Mouse (Mus musculus): ENCODE measurements around the gene Syne3. TPM values are rescaled to one million over a fixed set of nuclear protein-coding genes. Genes with fewer than 3 reads are reported as not detected.

Gene Syne3
- polyA plus RNA-seq, 1 experiment from 2014 or later = 0.09 TPM

DNA sequence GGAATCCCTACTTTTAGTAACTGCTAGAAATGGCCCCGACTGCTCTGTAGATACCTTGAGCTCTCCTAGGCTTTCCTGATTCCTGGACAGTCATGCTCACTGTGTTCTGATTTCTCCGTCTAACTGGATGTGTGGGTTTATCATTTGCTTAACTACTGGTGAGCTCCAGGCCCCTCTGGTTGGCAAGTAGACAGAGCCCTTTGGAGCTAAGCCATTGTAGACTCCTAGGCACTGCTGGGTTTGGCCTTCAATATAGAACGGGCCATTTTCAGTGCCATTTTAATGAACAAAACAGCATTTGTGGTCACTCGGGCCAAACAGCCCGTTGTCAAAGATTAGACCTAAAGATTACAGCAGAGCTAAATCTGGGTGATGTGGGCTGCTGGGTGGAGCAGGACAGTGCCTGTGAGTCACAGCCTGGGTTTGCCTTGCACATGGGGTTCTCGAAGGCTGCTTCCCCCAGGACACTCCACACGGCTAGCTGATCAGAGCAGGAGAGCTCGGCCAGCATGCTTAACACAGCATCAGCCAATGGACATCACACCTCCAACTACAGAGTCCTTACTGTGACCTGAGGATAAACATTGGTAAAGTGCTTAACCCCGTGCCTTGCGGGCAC, 17.4 kb downstream of the Syne3 start:
- peaks cover 19% of the 10 kb centered on the region for H3K4me1 ChIP-seq (replicated peaks)
- DNase-seq (ENCODE audit: low spot score) = no peak
- H3K9me3 ChIP-seq = no peaks in the 10 kb centered on the region
- 89% methylated on average over 10 of the region's 10 CpGs for WGBS
- no peak overlapping the region for H3K4me3 ChIP-seq
- H3K27me3 ChIP-seq (ENCODE audit: insufficient read depth, poor library complexity, severe bottlenecking) = no peaks in the 10 kb centered on the region
- H3K27ac ChIP-seq = no peak overlapping the region
- no peaks in the 10 kb centered on the region for H3K36me3 ChIP-seq

DNA sequence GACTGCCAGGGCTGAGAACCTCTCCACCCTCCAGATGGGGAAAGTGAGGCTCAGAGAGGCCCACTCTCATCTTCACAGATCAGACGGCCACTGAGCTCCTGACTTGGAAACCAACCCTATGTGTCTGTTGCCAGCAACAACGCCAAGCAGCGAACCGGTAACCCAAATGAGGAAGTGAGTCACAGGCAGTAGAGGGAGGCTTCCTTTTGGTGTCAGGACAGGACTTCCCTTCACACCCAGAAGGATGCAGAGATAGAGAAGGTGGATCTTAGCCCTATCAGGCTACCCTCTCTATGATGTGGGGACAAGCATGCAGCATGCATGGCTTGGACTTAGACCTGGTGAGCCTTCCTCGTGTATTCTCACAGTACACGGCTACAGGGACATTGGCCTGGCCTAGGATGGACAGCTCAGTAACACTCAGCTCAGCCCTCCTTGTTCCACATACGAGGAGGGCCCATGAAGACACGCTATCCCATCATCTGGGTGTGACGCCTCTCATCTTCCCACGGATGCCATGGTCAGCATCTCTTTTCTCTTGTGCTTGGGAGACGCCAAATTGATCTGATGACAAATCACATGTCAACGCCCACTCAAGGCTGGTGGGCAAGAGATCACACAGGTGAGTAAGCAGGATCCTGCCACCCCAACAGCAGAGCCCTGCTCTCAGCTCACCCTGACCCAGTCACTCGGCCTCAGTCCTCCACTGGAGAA, 18.7 kb downstream of the Syne3 start:
- Histone ChIP-seq H3K4me3 (no peak overlapping the region), H3K36me3 (no peaks in the 10 kb centered on the region), H3K9me3 (no peaks in the 10 kb centered on the region), H3K27ac (no peak overlapping the region), H3K4me1 (replicated peaks) (peaks cover 19% of the 10 kb centered on the region), H3K27me3 (ENCODE audit: insufficient read depth, poor library complexity, severe bottlenecking) (no peaks in the 10 kb centered on the region)
- 91% methylated on average over 13 of the region's 13 CpGs for WGBS
- no peak for DNase-seq (ENCODE audit: low spot score)

DNA sequence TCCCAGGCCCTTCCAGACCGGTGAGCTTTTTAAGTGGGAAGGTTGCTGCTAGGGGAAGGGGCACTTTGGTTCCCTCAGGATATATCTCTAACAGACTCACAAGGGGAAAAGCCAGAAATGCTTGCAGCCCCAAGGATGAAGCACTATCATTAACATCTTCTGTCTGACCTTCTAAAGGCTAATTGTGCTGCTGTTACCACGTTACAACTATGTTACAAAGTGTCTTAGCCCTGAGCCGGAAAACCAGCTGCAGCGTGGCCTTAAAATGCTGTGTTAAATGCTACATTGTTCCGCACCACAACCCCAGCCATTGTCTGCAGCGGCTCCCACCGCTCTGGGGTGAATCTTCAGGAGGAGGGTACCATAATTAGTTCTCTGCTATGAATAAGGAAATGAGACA, 21.7 kb downstream of the Syne3 start:
- 50% methylated on average over 7 of the region's 7 CpGs for WGBS
- Histone ChIP-seq H3K36me3 (no peaks in the 10 kb centered on the region), H3K4me3 (no peak overlapping the region), H3K9me3 (no peaks in the 10 kb centered on the region), H3K27ac (no peak overlapping the region), H3K4me1 (replicated peaks) (peaks cover 21% of the 10 kb centered on the region), H3K27me3 (ENCODE audit: insufficient read depth, poor library complexity, severe bottlenecking) (no peaks in the 10 kb centered on the region)
- no peak for DNase-seq (ENCODE audit: low spot score)

DNA sequence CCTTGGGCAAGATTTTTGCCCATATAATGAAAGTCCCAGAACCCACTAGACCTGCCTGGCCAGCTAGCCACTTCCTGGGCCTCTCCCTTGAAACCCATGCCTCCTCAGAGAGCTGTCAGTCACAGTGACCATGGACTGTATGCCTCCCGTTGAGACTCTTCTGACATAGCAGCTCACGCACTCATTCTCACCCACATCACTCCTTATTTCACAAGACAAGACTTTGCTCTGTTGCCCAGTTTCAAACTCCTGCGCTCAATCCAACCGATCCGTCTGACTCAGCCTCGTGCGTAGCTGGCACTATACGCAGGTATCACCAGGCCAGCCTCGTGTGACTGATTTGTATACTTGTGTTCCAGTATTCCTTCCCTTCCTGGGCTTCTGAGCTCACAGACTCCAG, 22.8 kb downstream of the Syne3 start:
- H3K9me3 ChIP-seq = no peaks in the 10 kb centered on the region
- no peak overlapping the region for H3K4me3 ChIP-seq
- H3K27me3 ChIP-seq (ENCODE audit: insufficient read depth, poor library complexity, severe bottlenecking) = no peaks in the 10 kb centered on the region
- no peak for DNase-seq (ENCODE audit: low spot score)
- H3K4me1 ChIP-seq (replicated peaks) = peaks cover 21% of the 10 kb centered on the region
- no peak overlapping the region for H3K27ac ChIP-seq
- WGBS = 92% methylated on average over 9 of the region's 9 CpGs
- no peaks in the 10 kb centered on the region for H3K36me3 ChIP-seq

DNA sequence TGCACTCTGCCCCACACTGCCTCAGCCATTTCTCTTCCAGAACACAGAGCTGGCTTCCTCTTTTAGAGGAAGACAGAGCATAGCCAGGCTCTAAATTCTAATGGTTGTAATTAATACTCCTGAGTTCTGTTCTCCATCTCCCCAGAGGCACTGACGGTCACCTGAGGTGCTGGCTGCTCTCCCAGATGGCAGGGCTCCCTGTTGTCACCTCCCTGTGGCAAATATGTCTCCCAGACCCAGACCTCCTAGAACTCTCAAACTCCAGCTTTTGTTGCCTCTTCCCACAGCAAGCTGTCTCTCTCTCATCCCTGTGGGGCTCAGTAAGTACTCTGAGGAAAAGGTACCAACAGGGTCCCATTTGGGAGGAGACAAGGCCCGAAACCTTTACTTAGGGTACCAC, 23.6 kb downstream of the Syne3 start:
- Histone ChIP-seq H3K36me3 (no peaks in the 10 kb centered on the region), H3K9me3 (no peaks in the 10 kb centered on the region), H3K27me3 (ENCODE audit: insufficient read depth, poor library complexity, severe bottlenecking) (no peaks in the 10 kb centered on the region), H3K4me3 (no peak overlapping the region), H3K27ac (no peak overlapping the region), H3K4me1 (replicated peaks) (peaks cover 21% of the 10 kb centered on the region)
- WGBS = 85% methylated on average over 2 of the region's 2 CpGs
- no peak for DNase-seq (ENCODE audit: low spot score)

DNA sequence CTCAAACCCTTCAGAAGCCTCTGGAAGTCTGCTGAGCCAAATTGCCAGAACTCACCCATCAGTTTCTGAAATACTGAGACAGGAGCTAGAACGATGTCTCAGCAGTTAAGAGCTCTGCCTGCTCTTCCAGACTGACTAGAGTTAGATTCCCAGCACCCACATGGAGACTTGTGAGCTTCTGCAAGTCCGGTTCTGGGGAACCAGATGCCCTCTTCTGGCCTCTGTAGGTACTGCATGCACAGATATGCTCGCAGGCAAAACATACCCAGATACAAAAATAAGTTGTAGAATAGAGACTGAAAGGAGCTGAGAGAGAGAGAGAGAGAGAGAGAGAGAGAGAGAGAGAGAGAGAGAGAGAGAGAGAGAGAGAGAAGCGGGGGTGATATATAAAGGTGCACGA, 24.5 kb downstream of the Syne3 start:
- H3K4me1 ChIP-seq (replicated peaks) = peaks cover 21% of the 10 kb centered on the region
- H3K27ac ChIP-seq = no peak overlapping the region
- 76% methylated on average over 5 of the region's 5 CpGs for WGBS
- no peaks in the 10 kb centered on the region for H3K27me3 ChIP-seq (ENCODE audit: insufficient read depth, poor library complexity, severe bottlenecking)
- H3K36me3 ChIP-seq = no peaks in the 10 kb centered on the region
- H3K4me3 ChIP-seq = no peak overlapping the region
- H3K9me3 ChIP-seq = no peaks in the 10 kb centered on the region
- no peak for DNase-seq (ENCODE audit: low spot score)

DNA sequence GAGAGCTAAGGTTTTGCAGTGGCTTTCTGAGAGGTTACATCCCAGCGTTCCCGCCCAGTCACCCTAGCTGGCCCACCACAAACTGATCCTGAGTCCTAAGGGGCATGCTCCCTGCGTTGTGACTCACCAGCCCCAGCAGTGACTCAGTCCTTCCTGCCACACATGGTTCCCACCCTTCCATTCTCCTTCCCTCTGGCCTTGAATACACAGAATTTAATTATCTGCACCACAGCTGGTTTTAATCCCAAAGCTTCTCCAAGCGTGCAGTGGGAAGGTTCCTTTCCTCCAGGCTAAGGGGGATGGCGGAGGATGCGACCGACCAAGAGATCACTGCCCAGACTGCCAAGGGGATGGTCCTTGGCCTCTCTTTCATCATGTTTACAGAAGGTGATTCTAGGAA, 26.1 kb downstream of the Syne3 start:
- DNase-seq (ENCODE audit: low spot score) = no peak
- Histone ChIP-seq H3K27ac (peak overlapping the region; percentile 41; the same call in 1 of the 2 replicates), H3K9me3 (no peaks in the 10 kb centered on the region), H3K4me3 (no peak overlapping the region), H3K27me3 (ENCODE audit: insufficient read depth, poor library complexity, severe bottlenecking) (no peaks in the 10 kb centered on the region), H3K4me1 (replicated peaks) (peaks cover 32% of the 10 kb centered on the region), H3K36me3 (no peaks in the 10 kb centered on the region)
- WGBS = 60% methylated on average over 7 of the region's 7 CpGs

DNA sequence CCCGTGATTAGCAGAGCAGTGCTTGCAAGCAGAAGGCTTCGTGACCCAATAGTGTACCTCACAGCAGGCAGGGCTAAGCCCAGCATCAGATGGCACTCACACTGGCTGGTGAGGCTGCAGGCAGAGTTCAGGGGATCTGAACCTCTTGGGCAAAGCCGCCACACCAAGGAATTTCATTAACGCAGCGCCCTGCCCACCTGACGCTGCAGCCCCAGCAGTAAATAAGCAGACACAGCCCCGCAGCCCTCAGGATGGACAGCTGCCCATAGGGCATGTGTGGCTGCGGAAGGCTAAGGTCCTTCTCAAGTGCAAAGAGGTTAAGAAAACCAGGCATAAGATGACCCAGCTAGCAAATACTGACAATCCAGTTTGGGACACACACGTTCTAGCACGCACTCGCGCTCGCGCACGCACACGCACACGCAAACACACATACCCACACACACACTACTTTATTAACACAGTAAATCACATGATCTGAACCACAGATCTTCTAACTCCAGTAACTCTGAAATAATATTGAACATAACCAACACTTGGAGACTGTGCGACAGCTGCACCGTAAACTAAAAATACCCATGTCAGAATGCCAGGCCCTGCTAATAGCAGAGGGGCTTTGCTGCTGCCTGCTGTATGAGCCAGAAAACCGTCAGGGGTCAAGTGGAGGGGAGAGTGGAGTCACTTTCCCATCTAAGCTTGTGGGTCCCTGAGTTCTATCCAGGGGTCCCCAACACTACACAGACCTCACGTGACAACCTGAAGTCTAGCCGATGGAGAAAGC, 30.5 kb downstream of the Syne3 start:
- peaks cover 37% of the 10 kb centered on the region for H3K4me1 ChIP-seq (replicated peaks)
- H3K9me3 ChIP-seq = peaks cover 4% of the 10 kb centered on the region; the same call in 1 of the 2 replicates
- peak overlapping the region; percentile 81 for H3K27ac ChIP-seq
- no peak for DNase-seq (ENCODE audit: low spot score)
- 63% methylated on average over 22 of the region's 22 CpGs for WGBS
- no peaks in the 10 kb centered on the region for H3K27me3 ChIP-seq (ENCODE audit: insufficient read depth, poor library complexity, severe bottlenecking)
- peak overlapping the region; percentile 20; the same call in 1 of the 2 replicates for H3K4me3 ChIP-seq
- H3K36me3 ChIP-seq = no peaks in the 10 kb centered on the region

DNA sequence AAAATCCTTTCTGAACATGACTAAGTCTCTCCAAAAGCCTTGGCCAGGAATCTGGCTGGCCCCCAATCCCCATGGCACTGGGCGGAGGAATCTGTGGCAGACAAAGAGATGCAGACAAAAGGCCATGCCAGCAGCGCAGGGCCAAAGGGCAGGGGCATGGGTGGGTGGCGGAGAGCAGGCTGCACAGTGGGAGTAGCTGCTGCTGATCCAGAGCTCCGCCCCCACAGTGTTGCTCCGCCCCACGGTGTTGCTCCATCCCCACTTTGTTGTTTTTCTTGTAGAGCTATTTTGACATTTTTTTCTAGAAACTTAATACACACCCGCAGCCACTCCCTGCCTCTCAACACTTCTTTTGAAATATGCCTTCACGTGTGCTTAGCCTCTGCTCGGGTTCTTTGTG, 31.2 kb downstream of the Syne3 start:
- peak; percentile 83 for DNase-seq (ENCODE audit: low spot score)
- 9% methylated on average over 9 of the region's 9 CpGs for WGBS
- Histone ChIP-seq H3K27me3 (ENCODE audit: insufficient read depth, poor library complexity, severe bottlenecking) (no peaks in the 10 kb centered on the region), H3K4me3 (peak overlapping the region; percentile 20; the same call in 1 of the 2 replicates), H3K9me3 (peaks cover 4% of the 10 kb centered on the region; the same call in 1 of the 2 replicates), H3K27ac (peak overlapping the region; percentile 81), H3K36me3 (no peaks in the 10 kb centered on the region), H3K4me1 (replicated peaks) (peaks cover 33% of the 10 kb centered on the region)

DNA sequence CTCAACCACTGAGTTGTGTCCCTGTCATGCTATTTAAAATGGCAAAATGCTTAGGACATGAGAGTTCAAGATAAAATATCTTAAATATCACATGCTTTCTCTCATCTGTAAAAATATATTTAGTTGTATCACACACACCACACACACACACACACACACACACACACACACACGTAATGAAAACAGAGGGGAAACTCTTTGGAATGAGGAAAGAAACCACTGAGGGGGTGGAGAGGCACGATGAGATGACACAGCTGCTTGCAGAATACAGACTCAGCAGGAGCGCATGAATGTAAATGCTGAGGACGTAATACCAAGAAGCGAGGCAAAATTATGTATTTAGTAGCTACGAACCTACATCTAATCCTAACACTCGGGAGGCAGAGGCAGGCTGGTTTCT, 32.7 kb downstream of the Syne3 start:
- no peak for DNase-seq (ENCODE audit: low spot score)
- Histone ChIP-seq H3K27me3 (ENCODE audit: insufficient read depth, poor library complexity, severe bottlenecking) (no peaks in the 10 kb centered on the region), H3K4me1 (replicated peaks) (peaks cover 28% of the 10 kb centered on the region), H3K4me3 (no peak overlapping the region), H3K36me3 (no peaks in the 10 kb centered on the region), H3K27ac (no peak overlapping the region), H3K9me3 (peaks cover 4% of the 10 kb centered on the region; the same call in 1 of the 2 replicates)
- 89% methylated on average over 7 of the region's 7 CpGs for WGBS

DNA sequence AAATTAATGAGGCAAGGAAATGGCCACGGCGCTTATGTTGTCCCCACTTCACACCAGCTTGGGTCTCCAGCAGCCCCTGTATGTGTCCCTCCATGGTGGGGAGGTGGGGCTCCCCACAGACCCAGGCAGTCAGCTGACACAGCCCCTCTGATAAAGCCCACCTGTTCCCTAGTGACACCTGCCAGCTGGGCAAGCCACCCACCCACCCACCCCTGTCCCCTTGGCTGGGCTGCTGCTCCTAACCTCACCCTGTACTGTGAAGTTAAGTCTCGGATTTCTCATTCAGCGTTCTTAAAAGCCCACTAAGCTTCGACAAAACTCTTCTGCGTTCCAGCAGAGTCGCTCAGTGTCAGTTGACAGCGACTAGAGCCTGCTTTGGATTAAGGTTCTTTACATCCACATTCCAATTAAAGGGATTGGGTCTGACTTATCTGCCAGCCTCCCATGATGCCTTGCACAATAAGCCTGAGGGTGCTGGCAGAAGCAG, 33.2 kb downstream of the Syne3 start:
- DNase-seq (ENCODE audit: low spot score) = no peak
- peaks cover 28% of the 10 kb centered on the region for H3K4me1 ChIP-seq (replicated peaks)
- no peaks in the 10 kb centered on the region for H3K36me3 ChIP-seq
- H3K4me3 ChIP-seq = no peak overlapping the region
- H3K9me3 ChIP-seq = peaks cover 4% of the 10 kb centered on the region; the same call in 1 of the 2 replicates
- no peaks in the 10 kb centered on the region for H3K27me3 ChIP-seq (ENCODE audit: insufficient read depth, poor library complexity, severe bottlenecking)
- WGBS = 67% methylated on average over 8 of the region's 8 CpGs
- peak overlapping the region; percentile 40; the same call in 1 of the 2 replicates for H3K27ac ChIP-seq

DNA sequence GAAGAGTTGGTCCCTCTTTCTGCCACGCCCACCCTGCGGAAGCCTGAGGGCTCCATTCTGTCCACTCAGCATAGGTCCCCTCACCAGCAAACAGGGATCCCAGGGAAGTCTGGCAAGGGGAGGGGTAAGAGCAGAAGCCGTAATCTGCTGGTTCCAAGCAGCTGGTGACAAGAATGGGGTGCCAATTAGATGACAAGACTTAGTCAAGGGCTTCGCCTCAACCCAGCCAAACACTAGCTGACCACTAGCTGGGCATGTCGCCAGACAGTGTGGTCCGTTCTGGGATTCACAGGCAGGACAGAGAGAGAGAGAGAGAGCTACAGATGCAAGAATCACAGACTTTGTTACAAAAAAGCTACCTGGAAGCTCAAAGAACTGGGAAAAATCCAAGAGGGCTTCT, 36.7 kb downstream of the Syne3 start:
- peaks cover 11% of the 10 kb centered on the region for H3K4me1 ChIP-seq (replicated peaks)
- H3K4me3 ChIP-seq = no peak overlapping the region
- WGBS = 88% methylated on average over 6 of the region's 6 CpGs
- DNase-seq (ENCODE audit: low spot score) = no peak
- H3K9me3 ChIP-seq = peaks cover 4% of the 10 kb centered on the region; the same call in 1 of the 2 replicates
- no peaks in the 10 kb centered on the region for H3K36me3 ChIP-seq
- H3K27ac ChIP-seq = no peak overlapping the region
- H3K27me3 ChIP-seq (ENCODE audit: insufficient read depth, poor library complexity, severe bottlenecking) = no peaks in the 10 kb centered on the region

DNA sequence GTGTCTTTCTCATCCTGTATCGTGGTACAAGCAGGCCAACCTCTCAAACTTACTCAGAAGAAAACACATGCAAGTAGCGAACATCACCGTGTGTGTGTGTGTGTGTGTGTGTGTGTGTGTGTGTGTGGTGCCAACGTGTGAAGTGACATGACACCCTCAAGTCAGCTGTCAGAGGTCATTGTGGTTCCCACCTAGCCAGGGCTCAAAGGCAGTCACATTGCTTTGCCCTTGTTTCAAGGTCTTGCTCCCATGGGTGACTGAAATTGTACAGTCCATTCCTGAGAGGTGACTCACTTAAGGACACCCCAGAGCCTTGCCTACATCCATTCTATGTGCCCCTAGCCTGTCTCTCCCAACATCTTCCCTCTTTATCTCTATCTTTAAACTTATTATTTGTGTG, 40.0 kb downstream of the Syne3 start:
- 84% methylated on average over 4 of the region's 4 CpGs for WGBS

More for the DNA sequence above, 40.0 kb downstream of the Syne3 start:
- Histone ChIP-seq H3K9me3 (no peaks in the 10 kb centered on the region), H3K27me3 (ENCODE audit: insufficient read depth, poor library complexity, severe bottlenecking) (no peaks in the 10 kb centered on the region), H3K36me3 (no peaks in the 10 kb centered on the region), H3K27ac (no peak overlapping the region), H3K4me3 (no peak overlapping the region), H3K4me1 (replicated peaks) (peaks cover 9% of the 10 kb centered on the region)
- DNase-seq (ENCODE audit: low spot score) = no peak
